Mouse (Mus musculus): ENCODE measurements around the gene Itm2b. TPM values are rescaled to one million over a fixed set of nuclear protein-coding genes. Genes with fewer than 3 reads are reported as not detected.

Gene Itm2b
- total and polyA plus RNA-seq, 3 experiments, result 104 to 523 (median 507) TPM

- Histone ChIP-seq H3K4me1 (ENCODE audit: insufficient read depth, low read depth, low read length) (peaks cover 56% of the 10 kb centered on the region), H3K36me3 (replicated peaks) (peaks cover 60% of the 10 kb centered on the region)
- ATAC-seq (ENCODE audit: extremely low read depth, insufficient number of reproducible peaks, low FRiP score, poor library complexity, severe bottlenecking), result no peak
These were observed 68.2 kb downstream of the Itm2b start for GRCm38 (mm10) chr14:73316933-73317332.

GRCm38 (mm10) chr14:73313864-73314263, 71.2 kb downstream of the Itm2b start:
- TF ChIP-seq POLR2AphosphoS5 (IDR thresholded peaks at IDR 0.05; ENCODE audit: insufficient replicate concordance, low read depth, low read length), result no peak
- TF ChIP-seq TAL1 (conservative IDR thresholded peaks at IDR 0.05; ENCODE audit: low read depth, low read length), result no peak
- no peak for TF ChIP-seq CTCF (IDR thresholded peaks at IDR 0.05; ENCODE audit: low read depth, low read length)
- no peak for TF ChIP-seq GATA2 (IDR thresholded peaks at IDR 0.05; ENCODE audit: borderline replicate concordance, low read depth, low read length)
- no peak for TF ChIP-seq GATA1 (IDR thresholded peaks at IDR 0.05; ENCODE audit: borderline replicate concordance, low read length)
- H3K9me3 ChIP-seq (replicated peaks), result no peaks in the 10 kb centered on the region
- peaks cover 55% of the 10 kb centered on the region for H3K36me3 ChIP-seq (replicated peaks)
- ATAC-seq (ENCODE audit: extremely low read depth, insufficient number of reproducible peaks, low FRiP score, poor library complexity, severe bottlenecking), result no peak
- peaks cover 44% of the 10 kb centered on the region for H3K4me1 ChIP-seq (ENCODE audit: insufficient read depth, low read depth, low read length)
- no peak for DNase-seq (ENCODE audit: low spot score)
- H3K4me3 ChIP-seq (ENCODE audit: low read depth, low read length), result no peak overlapping the region
- no peaks in the 10 kb centered on the region for H3K27me3 ChIP-seq (ENCODE audit: insufficient read depth, low read length)

More at GRCm38 (mm10) chr14:73316933-73317332, 68.2 kb downstream of the Itm2b start:
- H3K4me3 ChIP-seq (ENCODE audit: low read depth, low read length), result no peak overlapping the region
- no peaks in the 10 kb centered on the region for H3K9me3 ChIP-seq (replicated peaks)
- DNase-seq (ENCODE audit: low spot score), result no peak
- TF ChIP-seq GATA2 (IDR thresholded peaks at IDR 0.05; ENCODE audit: borderline replicate concordance, low read depth, low read length) (no peak), POLR2AphosphoS5 (IDR thresholded peaks at IDR 0.05; ENCODE audit: insufficient replicate concordance, low read depth, low read length) (no peak), TAL1 (conservative IDR thresholded peaks at IDR 0.05; ENCODE audit: low read depth, low read length) (no peak), CTCF (IDR thresholded peaks at IDR 0.05; ENCODE audit: low read depth, low read length) (no peak), GATA1 (IDR thresholded peaks at IDR 0.05; ENCODE audit: borderline replicate concordance, low read length) (no peak)
- no peaks in the 10 kb centered on the region for H3K27me3 ChIP-seq (ENCODE audit: insufficient read depth, low read length)

- Histone ChIP-seq H3K4me3 (ENCODE audit: low read depth, low read length) (peak overlapping the region; percentile 13; the same call in 1 of the 2 replicates), H3K9me3 (replicated peaks) (no peaks in the 10 kb centered on the region), H3K4me1 (ENCODE audit: insufficient read depth, low read depth, low read length) (peaks cover 44% of the 10 kb centered on the region), H3K27me3 (ENCODE audit: insufficient read depth, low read length) (no peaks in the 10 kb centered on the region), H3K36me3 (replicated peaks) (peaks cover 54% of the 10 kb centered on the region)
- TF ChIP-seq TAL1 (conservative IDR thresholded peaks at IDR 0.05; ENCODE audit: low read depth, low read length) (0 out of 2 replicates have a peak, but pooled peaks have one; percentile 13), POLR2AphosphoS5 (IDR thresholded peaks at IDR 0.05; ENCODE audit: insufficient replicate concordance, low read depth, low read length) (no peak)
- DNase-seq (ENCODE audit: low spot score) (peak; percentile 32), ATAC-seq (ENCODE audit: extremely low read depth, insufficient number of reproducible peaks, low FRiP score, poor library complexity, severe bottlenecking) (peak; percentile 74)
These were observed 71.7 kb downstream of the Itm2b start for GRCm38 (mm10) chr14:73313396-73313795.

- no peak overlapping the region for H3K4me3 ChIP-seq (ENCODE audit: low read depth, low read length)
- DNase-seq (ENCODE audit: low spot score) (no peak), ATAC-seq (ENCODE audit: extremely low read depth, insufficient number of reproducible peaks, low FRiP score, poor library complexity, severe bottlenecking) (no peak)
- H3K4me1 ChIP-seq (ENCODE audit: insufficient read depth, low read depth, low read length), result peaks cover 48% of the 10 kb centered on the region
- H3K27me3 ChIP-seq (ENCODE audit: insufficient read depth, low read length), result no peaks in the 10 kb centered on the region
- peaks cover 58% of the 10 kb centered on the region for H3K36me3 ChIP-seq (replicated peaks)
- TF ChIP-seq TAL1 (conservative IDR thresholded peaks at IDR 0.05; ENCODE audit: low read depth, low read length), result no peak
- TF ChIP-seq GATA1 (IDR thresholded peaks at IDR 0.05; ENCODE audit: borderline replicate concordance, low read length), result no peak
- TF ChIP-seq POLR2AphosphoS5 (IDR thresholded peaks at IDR 0.05; ENCODE audit: insufficient replicate concordance, low read depth, low read length), result no peak
- TF ChIP-seq GATA2 (IDR thresholded peaks at IDR 0.05; ENCODE audit: borderline replicate concordance, low read depth, low read length), result no peak
- no peak for TF ChIP-seq CTCF (IDR thresholded peaks at IDR 0.05; ENCODE audit: low read depth, low read length)
- no peaks in the 10 kb centered on the region for H3K9me3 ChIP-seq (replicated peaks)
These were observed 72.2 kb downstream of the Itm2b start for GRCm38 (mm10) chr14:73312909-73313308.

Other genes with a start within 250 kb of the Itm2b start
- gene Lpar6, start 147.4 kb downstream of the Itm2b start, total RNA-seq (2014; fragmentation: Nextera tagmentation), result 2.0 and 3.1 TPM in 2 replicates
- 4.1 and 4.5 TPM in 2 replicates for gene Lpar6, start 147.4 kb downstream of the Itm2b start, total RNA-seq (2017)
- gene Lpar6, start 147.4 kb downstream of the Itm2b start, polyA plus RNA-seq (2012), result 0.03 and 0.05 TPM in 2 replicates
- 390 and 393 TPM in 2 replicates for gene Rb1, start 59.5 kb downstream of the Itm2b start, total RNA-seq (2014; fragmentation: Nextera tagmentation)
- 57.4 and 64.9 TPM in 2 replicates for gene Rb1, start 59.5 kb downstream of the Itm2b start, total RNA-seq (2017)
- gene Rb1, start 59.5 kb downstream of the Itm2b start, polyA plus RNA-seq (2012), result 10.1 and 11.6 TPM in 2 replicates
- 28.1 and 38.0 TPM in 2 replicates for gene Med4, start 124.7 kb upstream of the Itm2b start, total RNA-seq (2014; fragmentation: Nextera tagmentation)
- gene Med4, start 124.7 kb upstream of the Itm2b start, total RNA-seq (2017), result 68.4 and 75.0 TPM in 2 replicates
- 10.2 and 20.9 TPM in 2 replicates for gene Med4, start 124.7 kb upstream of the Itm2b start, polyA plus RNA-seq (2012)
- 58.4 and 68.2 TPM in 2 replicates for gene Sucla2, start 140.0 kb upstream of the Itm2b start, total RNA-seq (2014; fragmentation: Nextera tagmentation)
- 96.6 and 107 TPM in 2 replicates for gene Sucla2, start 140.0 kb upstream of the Itm2b start, total RNA-seq (2017)
- 17.1 and 17.5 TPM in 2 replicates for gene Sucla2, start 140.0 kb upstream of the Itm2b start, polyA plus RNA-seq (2012)
- 6.8 and 7.4 TPM in 2 replicates for gene Nudt15, start 163.0 kb upstream of the Itm2b start, total RNA-seq (2014; fragmentation: Nextera tagmentation)
- gene Nudt15, start 163.0 kb upstream of the Itm2b start, total RNA-seq (2017), result 7.1 and 8.0 TPM in 2 replicates
- gene Nudt15, start 163.0 kb upstream of the Itm2b start, polyA plus RNA-seq (2012), result 0.56 and 0.90 TPM in 2 replicates